Mouse (Mus musculus): ENCODE data around the gene H60b. TPM values are rescaled to one million over a fixed set of nuclear protein-coding genes. Genes with fewer than 3 reads are reported as not detected.
"Not testable (repeated sequence)": the region's sequence is repeated elsewhere in the genome, so short reads cannot be mapped to it uniquely, and the experiment has no call there.

Gene H60b
- not detected in 2 replicates for total RNA-seq (2017)

GRCm38 (mm10) chr10:22158310-22158999 lies at the start of gene H60b, which contains the start of gene Raet1e:
Gene H60b, plus strand, starts transcription at chr10:22158586.
Gene Raet1e, plus strand, starts transcription at chr10:22158569.
- ATAC-seq (replicated peaks in 1 of 2; ENCODE audit: insufficient read depth in 1 of 2, low FRiP score in 2 of 2, low TSS enrichment in 1 of 2, low read depth in 1 of 2, poor library complexity in 2 of 2, severe bottlenecking in 2 of 2), result peak; percentile 83

- 0 out of 4 replicates have a peak, but pooled peaks of 1 of the 2 experiments have one; percentile 9 for ATAC-seq (replicated peaks in 1 of 2; ENCODE audit: insufficient read depth in 1 of 2, low FRiP score in 2 of 2, low TSS enrichment in 1 of 2, low read depth in 1 of 2, poor library complexity in 2 of 2, severe bottlenecking in 2 of 2)
Observed at GRCm38 (mm10) chr10:22140665-22141280, 17.6 kb upstream of the H60b start.

GRCm38 (mm10) chr10:22142194-22142593 lies 16.2 kb upstream of the H60b start:
- ATAC-seq (replicated peaks in 1 of 2; ENCODE audit: insufficient read depth in 1 of 2, low FRiP score in 2 of 2, low TSS enrichment in 1 of 2, low read depth in 1 of 2, poor library complexity in 2 of 2, severe bottlenecking in 2 of 2), result not testable (repeated sequence)

- no peak for ATAC-seq (replicated peaks in 1 of 2; ENCODE audit: insufficient read depth in 1 of 2, low FRiP score in 2 of 2, low TSS enrichment in 1 of 2, low read depth in 1 of 2, poor library complexity in 2 of 2, severe bottlenecking in 2 of 2)
Observed at GRCm38 (mm10) chr10:22142926-22143325, 15.5 kb upstream of the H60b start.

- ATAC-seq (replicated peaks in 1 of 2; ENCODE audit: insufficient read depth in 1 of 2, low FRiP score in 2 of 2, low TSS enrichment in 1 of 2, low read depth in 1 of 2, poor library complexity in 2 of 2, severe bottlenecking in 2 of 2), result peak; percentile 81 to 91
Observed at GRCm38 (mm10) chr10:22148441-22149072, 9.8 kb upstream of the H60b start.

GRCm38 (mm10) chr10:22149073-22149690 lies 9.2 kb upstream of the H60b start, which contains the start of gene E030030I06Rik:
Gene E030030I06Rik, minus strand, starts transcription at chr10:22149270.
- no peak for ATAC-seq (replicated peaks in 1 of 2; ENCODE audit: insufficient read depth in 1 of 2, low FRiP score in 2 of 2, low TSS enrichment in 1 of 2, low read depth in 1 of 2, poor library complexity in 2 of 2, severe bottlenecking in 2 of 2)

- ATAC-seq (replicated peaks in 1 of 2; ENCODE audit: insufficient read depth in 1 of 2, low FRiP score in 2 of 2, low TSS enrichment in 1 of 2, low read depth in 1 of 2, poor library complexity in 2 of 2, severe bottlenecking in 2 of 2), result no peak
Observed at GRCm38 (mm10) chr10:22149691-22150465, 8.5 kb upstream of the H60b start.

- no peak; a peak in 1 of 4 replicates for ATAC-seq (replicated peaks in 1 of 2; ENCODE audit: insufficient read depth in 1 of 2, low FRiP score in 2 of 2, low TSS enrichment in 1 of 2, low read depth in 1 of 2, poor library complexity in 2 of 2, severe bottlenecking in 2 of 2)
Observed at GRCm38 (mm10) chr10:22150593-22150992, 7.8 kb upstream of the H60b start.

- 0 out of 4 replicates have a peak, but pooled peaks of 1 of the 2 experiments have one; percentile 30 for ATAC-seq (replicated peaks in 1 of 2; ENCODE audit: insufficient read depth in 1 of 2, low FRiP score in 2 of 2, low TSS enrichment in 1 of 2, low read depth in 1 of 2, poor library complexity in 2 of 2, severe bottlenecking in 2 of 2)
Observed at GRCm38 (mm10) chr10:22151056-22151862, 7.1 kb upstream of the H60b start.

- not testable (repeated sequence) for ATAC-seq (replicated peaks in 1 of 2; ENCODE audit: insufficient read depth in 1 of 2, low FRiP score in 2 of 2, low TSS enrichment in 1 of 2, low read depth in 1 of 2, poor library complexity in 2 of 2, severe bottlenecking in 2 of 2)
Observed at GRCm38 (mm10) chr10:22151863-22152640, 6.3 kb upstream of the H60b start.

GRCm38 (mm10) chr10:22153147-22153690 lies 5.2 kb upstream of the H60b start:
- not testable (repeated sequence) for ATAC-seq (replicated peaks in 1 of 2; ENCODE audit: insufficient read depth in 1 of 2, low FRiP score in 2 of 2, low TSS enrichment in 1 of 2, low read depth in 1 of 2, poor library complexity in 2 of 2, severe bottlenecking in 2 of 2)

- ATAC-seq (replicated peaks in 1 of 2; ENCODE audit: insufficient read depth in 1 of 2, low FRiP score in 2 of 2, low TSS enrichment in 1 of 2, low read depth in 1 of 2, poor library complexity in 2 of 2, severe bottlenecking in 2 of 2), result not testable (repeated sequence)
Observed at GRCm38 (mm10) chr10:22154127-22154526, 4.3 kb upstream of the H60b start.

GRCm38 (mm10) chr10:22154871-22155799 lies 3.3 kb upstream of the H60b start:
- ATAC-seq (replicated peaks in 1 of 2; ENCODE audit: insufficient read depth in 1 of 2, low FRiP score in 2 of 2, low TSS enrichment in 1 of 2, low read depth in 1 of 2, poor library complexity in 2 of 2, severe bottlenecking in 2 of 2), result no peak

GRCm38 (mm10) chr10:22159131-22159561 lies 760 bp downstream of the H60b start:
- ATAC-seq (replicated peaks in 1 of 2; ENCODE audit: insufficient read depth in 1 of 2, low FRiP score in 2 of 2, low TSS enrichment in 1 of 2, low read depth in 1 of 2, poor library complexity in 2 of 2, severe bottlenecking in 2 of 2), result 0 out of 4 replicates have a peak, but pooled peaks of 1 of the 2 experiments have one; percentile 27

All from hematopoietic stem cell, adult 5-6 weeks (primary cell).